Mouse (Mus musculus) heart, embryonic 12.5 days (tissue): Measurements from ENCODE around the gene Agrp. TPM values are rescaled to one million over a fixed set of nuclear protein-coding genes. Genes with fewer than 3 reads are reported as not detected.

ENCODE experiments used
- ATAC-seq: fragments of 200-750 bp; cut with Nextera tagmentation; 2 replicates; pipeline ENCODE4 v1.8.0; 2017; ENCODE audit warnings: moderate TSS enrichment, moderate library complexity; ENCODE audit not compliant: insufficient number of reproducible peaks, low FRiP score
- H3K27ac ChIP-seq: fragments of 300-500 bp; sonication (generic); 2 replicates; pipeline ENCODE4 v1.5.1; 2016; ENCODE audit warnings: mild to moderate bottlenecking, moderate library complexity; ENCODE audit not compliant: poor library complexity, severe bottlenecking
- H3K27me3 ChIP-seq: fragments of 300-500 bp; sonication (generic); replicated peaks from 2 replicates; pipeline ENCODE4 v1.6.1; 2016; ENCODE audit warnings: mild to moderate bottlenecking, moderate library complexity
- H3K36me3 ChIP-seq: fragments of 300-500 bp; sonication (generic); 2 replicates; pipeline ENCODE4 v1.6.1; 2016; ENCODE audit warnings: mild to moderate bottlenecking, moderate library complexity
- H3K4me1 ChIP-seq: fragments of 300-500 bp; sonication (generic); replicated peaks from 2 replicates; pipeline ENCODE4 v1.6.1; 2016; ENCODE audit warnings: mild to moderate bottlenecking
- H3K4me2 ChIP-seq: fragments of 300-500 bp; sonication (generic); 2 replicates; pipeline ENCODE4 v1.6.1; 2016; ENCODE audit warnings: mild to moderate bottlenecking, moderate library complexity
- H3K4me3 ChIP-seq: fragments of 300-500 bp; sonication (generic); 2 replicates; pipeline ENCODE4 v1.5.1; 2016; ENCODE audit warnings: mild to moderate bottlenecking
- H3K9ac ChIP-seq: fragments of 300-500 bp; sonication (generic); 2 replicates; pipeline ENCODE4 v1.6.1; 2016; ENCODE audit warnings: mild to moderate bottlenecking, moderate library complexity
- H3K9me3 ChIP-seq: fragments of 300-500 bp; sonication (generic); replicated peaks from 2 replicates; pipeline ENCODE4 v1.6.1; 2016; ENCODE audit warnings: mild to moderate bottlenecking, moderate library complexity
- whole genome bisulfite sequencing: fragments of 180-500 bp; shearing (Covaris S2); methylation state at CpG from one replicate; pipeline ENCODE4 v1.1.7; 2016; 5-methylcytosine and 5-hydroxymethylcytosine counted together
- polyA plus RNA-seq: library from polyadenylated mRNA; unstranded; fragments of >200 nt; fragmentation: Nextera tagmentation; extraction: Ambion mirVana; gene quantifications from 2 replicates; pipeline ENCODE4 v1.2.1, GENCODE M21; 2016

The Agrp gene
- polyA plus RNA-seq, 1 experiment from 2014 or later, result 0.64 TPM

- 89% methylated on average over 4 of the region's 4 CpGs for WGBS
- H3K9ac ChIP-seq, result peak overlapping the region; percentile 37; the same call in 1 of the 2 replicates
- peaks cover 22% of the 10 kb centered on the region for H3K4me1 ChIP-seq
- H3K27ac ChIP-seq, result peak overlapping the region; percentile 8; the same call in 1 of the 2 replicates
- 0 out of 2 replicates have a peak overlapping the region, but pooled peaks have one; percentile 15 for H3K4me3 ChIP-seq
- ATAC-seq, result no peak
- H3K27me3 ChIP-seq, result no peaks in the 10 kb centered on the region
- H3K4me2 ChIP-seq, result peak overlapping the region; percentile 59
- H3K36me3 ChIP-seq, result peaks cover 2% of the 10 kb centered on the region
- H3K9me3 ChIP-seq, result no peaks in the 10 kb centered on the region
Observed at GRCm38 (mm10) chr8:105638510-105638909, 1.3 kb upstream of the Agrp start.

- Histone ChIP-seq H3K36me3 (no peaks in the 10 kb centered on the region; the same call in 1 of the 2 replicates), H3K4me3 (peak overlapping the region; percentile 92), H3K9ac (peak overlapping the region; percentile 99), H3K4me1 (peaks cover 22% of the 10 kb centered on the region), H3K9me3 (no peaks in the 10 kb centered on the region), H3K4me2 (peak overlapping the region; percentile 87), H3K27me3 (no peaks in the 10 kb centered on the region), H3K27ac (peak overlapping the region; percentile 100)
- WGBS, result under 1% methylated on average over 11 of the region's 11 CpGs
- no peak for ATAC-seq
Observed at GRCm38 (mm10) chr8:105637601-105638041, 428 bp upstream of the Agrp start.

GRCm38 (mm10) chr8:105636018-105636962 lies 903 bp downstream of the Agrp start, which contains the start of gene Ctcf:
TSS of gene Ctcf (plus strand) at chr8:105636568.
- peak within 1 kb of the TSS; percentile 99 for H3K9ac ChIP-seq
- H3K4me1 ChIP-seq, result peaks cover 22% of the 10 kb centered on the region
- WGBS, result under 1% methylated on average over 115 of the region's 126 CpGs
- H3K36me3 ChIP-seq, result no peaks in the 10 kb centered on the region; the same call in 1 of the 2 replicates
- peak within 1 kb of the TSS; percentile 100 for H3K27ac ChIP-seq
- peak within 1 kb of the TSS; percentile 92 for H3K4me3 ChIP-seq
- ATAC-seq, result peak; percentile 94
- H3K4me2 ChIP-seq, result peak within 1 kb of the TSS; percentile 87
- H3K27me3 ChIP-seq, result no peaks in the 10 kb centered on the region
- no peaks in the 10 kb centered on the region for H3K9me3 ChIP-seq

GRCm38 (mm10) chr8:105635481-105635880 lies 1.7 kb downstream of the Agrp start:
- H3K27me3 ChIP-seq, result no peaks in the 10 kb centered on the region
- peak overlapping the region; percentile 92 for H3K4me3 ChIP-seq
- WGBS, result 5% methylated on average over 11 of the region's 11 CpGs

GRCm38 (mm10) chr8:105634771-105635458 lies 2.3 kb downstream of the Agrp start:
- Histone ChIP-seq H3K4me3 (peak overlapping the region; percentile 92), H3K36me3 (peaks cover under 1% of the 10 kb centered on the region; the same call in 1 of the 2 replicates), H3K27me3 (no peaks in the 10 kb centered on the region), H3K9me3 (no peaks in the 10 kb centered on the region), H3K4me2 (peak overlapping the region; percentile 87), H3K27ac (no peak overlapping the region), H3K9ac (peak overlapping the region; percentile 99), H3K4me1 (peaks cover 22% of the 10 kb centered on the region)
- 91% methylated on average over 2 of the region's 2 CpGs for WGBS
- no peak for ATAC-seq

More at GRCm38 (mm10) chr8:105635481-105635880, 1.7 kb downstream of the Agrp start:
- Histone ChIP-seq H3K36me3 (no peaks in the 10 kb centered on the region; the same call in 1 of the 2 replicates), H3K27ac (peak overlapping the region; percentile 100), H3K4me1 (peaks cover 22% of the 10 kb centered on the region), H3K9ac (peak overlapping the region; percentile 99), H3K4me2 (peak overlapping the region; percentile 87), H3K9me3 (no peaks in the 10 kb centered on the region)
- ATAC-seq, result no peak

- no peak for ATAC-seq
- H3K27ac ChIP-seq, result no peak overlapping the region
- peaks cover 8% of the 10 kb centered on the region for H3K4me1 ChIP-seq
- WGBS, result 82% methylated on average over 4 of the region's 4 CpGs
- H3K36me3 ChIP-seq, result peaks cover 7% of the 10 kb centered on the region; the same call in 1 of the 2 replicates
- H3K27me3 ChIP-seq, result no peaks in the 10 kb centered on the region
- no peak overlapping the region for H3K4me2 ChIP-seq
- H3K9me3 ChIP-seq, result no peaks in the 10 kb centered on the region
- no peak overlapping the region for H3K4me3 ChIP-seq
- no peak overlapping the region for H3K9ac ChIP-seq
Observed at GRCm38 (mm10) chr8:105629337-105629736, 7.9 kb downstream of the Agrp start.

- Histone ChIP-seq H3K9ac (no peak overlapping the region), H3K9me3 (no peaks in the 10 kb centered on the region), H3K36me3 (peaks cover 36% of the 10 kb centered on the region), H3K27ac (no peak overlapping the region), H3K4me2 (no peak overlapping the region), H3K4me3 (no peak overlapping the region), H3K27me3 (no peaks in the 10 kb centered on the region), H3K4me1 (peaks cover 29% of the 10 kb centered on the region)
- ATAC-seq, result no peak
- WGBS, result 88% methylated on average over 1 of the region's 1 CpGs
Observed at GRCm38 (mm10) chr8:105626086-105626485, 11.1 kb downstream of the Agrp start.

- no peak overlapping the region for H3K4me3 ChIP-seq
- ATAC-seq, result no peak
- no peaks in the 10 kb centered on the region for H3K9me3 ChIP-seq
- no peak overlapping the region for H3K27ac ChIP-seq
- H3K9ac ChIP-seq, result no peak overlapping the region
- no peaks in the 10 kb centered on the region for H3K27me3 ChIP-seq
- 61% methylated on average over 1 of the region's 1 CpGs for WGBS
- H3K4me2 ChIP-seq, result no peak overlapping the region
- H3K36me3 ChIP-seq, result peaks cover 48% of the 10 kb centered on the region
- H3K4me1 ChIP-seq, result peaks cover 29% of the 10 kb centered on the region
Observed at GRCm38 (mm10) chr8:105624831-105625230, 12.4 kb downstream of the Agrp start.

GRCm38 (mm10) chr8:105624401-105624800 lies 12.8 kb downstream of the Agrp start:
- Histone ChIP-seq H3K36me3 (peaks cover 49% of the 10 kb centered on the region), H3K27me3 (no peaks in the 10 kb centered on the region), H3K4me3 (no peak overlapping the region), H3K27ac (no peak overlapping the region), H3K4me2 (no peak overlapping the region), H3K4me1 (peaks cover 29% of the 10 kb centered on the region), H3K9me3 (no peaks in the 10 kb centered on the region), H3K9ac (no peak overlapping the region)
- WGBS, result 70% methylated on average over 3 of the region's 3 CpGs
- ATAC-seq, result no peak

GRCm38 (mm10) chr8:105623679-105624245 lies 13.4 kb downstream of the Agrp start:
- no peak overlapping the region for H3K4me2 ChIP-seq
- WGBS, result 65% methylated on average over 7 of the region's 7 CpGs
- peaks cover 29% of the 10 kb centered on the region for H3K4me1 ChIP-seq
- no peaks in the 10 kb centered on the region for H3K27me3 ChIP-seq
- no peak for ATAC-seq
- no peak overlapping the region for H3K4me3 ChIP-seq
- H3K27ac ChIP-seq, result no peak overlapping the region
- no peak overlapping the region for H3K9ac ChIP-seq
- no peaks in the 10 kb centered on the region for H3K9me3 ChIP-seq
- peaks cover 55% of the 10 kb centered on the region for H3K36me3 ChIP-seq
